Mouse (Mus musculus) olfactory bulb, adult 2 months (tissue): ENCODE measurements around the gene Psmd7.

Experiments used
- CTCF ChIP-seq: fragments of 200-500 bp; IDR thresholded peaks from 2 replicates; pipeline ENCODE4 v1.5.1; 2012; ENCODE audit warnings: low read depth, mild to moderate bottlenecking, low read length, moderate library complexity; ENCODE audit not compliant: insufficient read depth
- POLR2A ChIP-seq: fragments of 200-500 bp; IDR thresholded peaks from 2 replicates; pipeline ENCODE4 v1.6.1; 2012; ENCODE audit warnings: mild to moderate bottlenecking, low read depth, low read length, moderate library complexity; ENCODE audit not compliant: insufficient read depth

DNA sequence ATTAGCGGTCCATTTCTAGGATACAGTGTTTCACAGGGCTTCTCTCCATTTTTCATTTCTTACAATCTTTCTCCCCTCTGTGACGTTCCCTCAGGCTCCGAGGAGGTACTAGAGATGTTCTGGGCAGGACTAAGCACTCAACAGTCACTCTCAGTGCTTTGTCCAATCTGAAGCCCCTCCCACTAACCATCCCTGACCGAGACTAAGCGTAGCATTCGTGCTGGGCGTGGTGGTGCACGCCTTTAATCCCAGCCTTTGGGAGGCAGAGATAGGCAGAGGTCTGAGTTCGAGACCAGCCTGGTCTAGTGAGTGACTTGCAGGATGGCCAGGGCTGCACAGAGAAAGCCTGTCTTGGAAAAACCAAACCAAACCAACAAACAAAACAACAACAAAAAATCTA is 11.4 kb upstream of the Psmd7 start:
- TF ChIP-seq CTCF, result no peak
- TF ChIP-seq POLR2A, result no peak
